Mouse (Mus musculus) liver, adult (tissue): ENCODE results near the gene Fam72a.

ENCODE experiments used
- GATA4 ChIP-seq: IDR thresholded peaks from 2 replicates; pipeline ENCODE4 v1.6.1; 2014; ENCODE audit warnings: mild to moderate bottlenecking, low read length; ENCODE audit not compliant: insufficient replicate concordance

Fam72a gene

GRCm38 (mm10) chr1:131548494-131549365, 21.0 kb downstream of the Fam72a start:
- TF ChIP-seq GATA4, result no peak

- no peak for TF ChIP-seq GATA4
Measured at GRCm38 (mm10) chr1:131551956-131552355, 24.3 kb downstream of the Fam72a start.

- no peak for TF ChIP-seq GATA4
Measured at GRCm38 (mm10) chr1:131553428-131553827, 25.7 kb downstream of the Fam72a start.

- TF ChIP-seq GATA4, result no peak
Measured at GRCm38 (mm10) chr1:131555042-131555812, 27.5 kb downstream of the Fam72a start.

- no peak for TF ChIP-seq GATA4
Measured at GRCm38 (mm10) chr1:131560500-131560899, 32.8 kb downstream of the Fam72a start.

GRCm38 (mm10) chr1:131562081-131562480, 34.4 kb downstream of the Fam72a start:
- TF ChIP-seq GATA4, result no peak

- TF ChIP-seq GATA4, result no peak
Measured at GRCm38 (mm10) chr1:131569721-131570120, 42.0 kb downstream of the Fam72a start.

GRCm38 (mm10) chr1:131570391-131570790, 42.7 kb downstream of the Fam72a start:
- no peak for TF ChIP-seq GATA4

GRCm38 (mm10) chr1:131573721-131574120, 46.0 kb downstream of the Fam72a start:
- no peak for TF ChIP-seq GATA4

GRCm38 (mm10) chr1:131578943-131579680, 51.4 kb downstream of the Fam72a start:
- no peak for TF ChIP-seq GATA4

GRCm38 (mm10) chr1:131580389-131580788, 52.7 kb downstream of the Fam72a start:
- TF ChIP-seq GATA4, result no peak

- no peak for TF ChIP-seq GATA4
Measured at GRCm38 (mm10) chr1:131583598-131583997, 55.9 kb downstream of the Fam72a start.

- TF ChIP-seq GATA4, result no peak
Measured at GRCm38 (mm10) chr1:131586836-131587235, 59.1 kb downstream of the Fam72a start.
